Mouse (Mus musculus): ENCODE results near the gene Frat1.

DNA sequence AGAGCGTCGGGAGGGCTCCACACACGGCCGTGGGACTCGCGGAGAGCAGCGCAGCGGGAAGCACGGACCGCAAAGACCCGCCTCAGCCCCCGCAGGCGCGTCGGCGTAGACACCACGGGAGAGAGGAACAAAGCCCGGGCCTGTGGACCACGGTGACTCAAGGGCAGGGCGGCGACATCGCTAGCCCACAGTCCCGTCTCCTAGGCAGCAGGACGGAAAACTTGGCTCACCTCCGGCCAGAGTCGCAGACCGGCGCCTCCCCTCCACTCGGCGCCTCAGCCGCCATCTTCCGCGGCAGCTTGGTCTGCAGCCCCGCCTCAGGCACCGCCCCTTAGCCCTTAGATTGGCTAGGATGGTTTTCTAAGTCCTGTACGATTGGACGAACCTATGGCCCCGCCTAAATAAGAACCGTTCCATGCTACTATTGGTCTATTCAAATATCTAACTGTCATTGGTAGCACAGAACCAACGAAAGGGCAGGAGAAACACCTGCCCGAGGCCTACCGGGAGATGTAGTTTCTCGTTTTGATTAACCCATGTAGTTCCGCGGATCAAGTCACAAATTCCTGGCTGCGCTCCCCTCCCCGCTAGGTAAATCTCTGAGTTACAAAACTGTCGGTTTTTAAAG, 27.9 kb upstream of the Frat1 start, which contains the start of gene Arhgap19:
- no peak for TF ChIP-seq CTCF (IDR thresholded peaks at IDR 0.05; ENCODE audit: extremely low read depth, insufficient read length, insufficient replicate concordance, low read depth, low read length)
- no peak; the same call in none of the 2 replicates for TF ChIP-seq POLR2A (IDR thresholded peaks at IDR 0.05; ENCODE audit: low read depth, low read length)
